Mouse (Mus musculus) cerebellum, adult 9-10 months (tissue): ENCODE data around the gene Msx2.
A peak's percentile ranks its signal among the peaks of the same experiment; 100 is the strongest.

ENCODE experiments used
- DNase-seq: peaks from one replicate; pipeline ENCODE4 v3.0.0; 2022

Msx2 gene

DNA sequence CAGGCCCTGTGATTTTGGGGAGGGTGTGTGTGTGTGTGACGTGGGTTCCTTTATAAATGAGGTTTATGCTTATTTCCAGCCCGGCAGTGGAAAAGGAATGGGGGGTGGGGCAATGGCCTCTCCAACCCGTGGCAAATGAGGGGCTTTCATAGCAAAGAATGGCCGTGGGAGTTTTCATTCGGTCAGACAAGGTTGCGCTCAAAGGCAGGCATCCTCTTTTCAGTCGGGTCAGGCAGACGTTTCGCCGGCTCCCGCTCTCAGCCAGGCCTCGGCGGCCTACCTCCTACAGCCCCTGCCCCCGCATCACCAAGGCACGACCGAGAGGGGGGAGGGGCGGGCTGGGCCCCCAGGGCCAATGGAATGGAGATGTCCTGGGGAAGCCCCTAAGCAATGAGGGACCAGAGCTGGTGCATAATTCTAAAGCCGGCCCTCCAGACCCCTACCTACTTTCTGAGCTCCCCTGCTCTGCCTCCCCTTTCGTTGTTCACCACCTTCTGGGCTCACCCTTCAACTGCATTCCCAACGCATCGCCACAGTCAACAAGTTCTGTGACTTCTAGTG lies 8.4 kb downstream of the Msx2 start:
- DNase-seq: no peak

DNA sequence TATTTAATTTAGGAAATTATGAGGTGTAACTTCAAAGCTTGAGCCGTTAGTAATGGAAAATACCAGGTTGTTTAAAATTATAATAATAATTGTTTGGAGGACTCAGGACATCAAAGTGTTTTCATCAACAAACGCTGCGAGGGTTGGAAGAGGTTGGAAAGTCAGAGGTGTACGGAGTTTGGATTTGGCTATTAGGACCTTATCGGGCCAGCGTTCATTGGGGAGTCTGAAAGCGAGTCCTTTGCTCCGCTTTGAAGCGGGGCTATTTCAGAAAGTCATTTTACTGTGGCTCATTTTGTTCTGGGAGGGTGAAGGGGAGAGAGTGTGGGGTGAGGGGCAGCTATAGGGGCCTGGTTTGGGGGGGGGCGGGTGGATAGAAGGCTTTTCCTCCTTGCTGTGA lies 8.9 kb downstream of the Msx2 start:
- DNase-seq: no peak

DNA sequence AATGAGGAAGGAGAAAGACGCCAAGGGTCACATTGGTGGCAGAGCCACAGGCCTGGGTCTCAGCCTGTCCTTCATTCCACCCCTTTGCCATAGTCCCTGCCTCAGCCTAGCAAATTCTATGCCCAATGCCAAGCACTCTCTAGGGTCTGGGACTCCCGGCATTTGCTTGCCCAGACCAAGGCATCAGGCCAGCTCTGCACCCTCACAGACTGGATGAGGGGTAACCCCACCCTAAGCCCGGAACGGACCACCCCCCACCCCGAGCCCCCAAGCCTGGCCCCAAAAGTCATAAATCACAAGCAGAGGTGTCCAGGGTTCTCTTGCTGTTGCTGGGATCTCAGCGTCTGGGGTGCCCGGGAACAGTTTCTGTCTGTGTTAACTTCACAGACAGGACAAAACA lies 9.8 kb downstream of the Msx2 start:
- no peak for DNase-seq

DNA sequence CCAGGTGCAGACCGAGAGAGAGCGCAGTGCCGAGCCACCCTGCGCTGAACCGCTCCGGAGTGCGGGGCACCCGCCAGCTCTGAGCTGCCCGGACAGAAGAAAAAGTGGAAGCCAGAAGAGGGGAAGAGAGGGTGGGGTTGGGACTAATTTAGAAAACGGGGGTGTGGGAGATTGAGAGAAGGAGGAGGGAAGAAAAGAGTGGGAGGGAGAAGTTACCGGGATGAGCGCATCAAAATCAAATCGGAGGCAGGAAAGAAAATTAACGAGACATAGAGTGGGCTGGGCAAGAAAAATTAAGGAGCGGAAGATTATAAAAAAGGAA lies 10.3 kb downstream of the Msx2 start:
- no peak for DNase-seq

DNA sequence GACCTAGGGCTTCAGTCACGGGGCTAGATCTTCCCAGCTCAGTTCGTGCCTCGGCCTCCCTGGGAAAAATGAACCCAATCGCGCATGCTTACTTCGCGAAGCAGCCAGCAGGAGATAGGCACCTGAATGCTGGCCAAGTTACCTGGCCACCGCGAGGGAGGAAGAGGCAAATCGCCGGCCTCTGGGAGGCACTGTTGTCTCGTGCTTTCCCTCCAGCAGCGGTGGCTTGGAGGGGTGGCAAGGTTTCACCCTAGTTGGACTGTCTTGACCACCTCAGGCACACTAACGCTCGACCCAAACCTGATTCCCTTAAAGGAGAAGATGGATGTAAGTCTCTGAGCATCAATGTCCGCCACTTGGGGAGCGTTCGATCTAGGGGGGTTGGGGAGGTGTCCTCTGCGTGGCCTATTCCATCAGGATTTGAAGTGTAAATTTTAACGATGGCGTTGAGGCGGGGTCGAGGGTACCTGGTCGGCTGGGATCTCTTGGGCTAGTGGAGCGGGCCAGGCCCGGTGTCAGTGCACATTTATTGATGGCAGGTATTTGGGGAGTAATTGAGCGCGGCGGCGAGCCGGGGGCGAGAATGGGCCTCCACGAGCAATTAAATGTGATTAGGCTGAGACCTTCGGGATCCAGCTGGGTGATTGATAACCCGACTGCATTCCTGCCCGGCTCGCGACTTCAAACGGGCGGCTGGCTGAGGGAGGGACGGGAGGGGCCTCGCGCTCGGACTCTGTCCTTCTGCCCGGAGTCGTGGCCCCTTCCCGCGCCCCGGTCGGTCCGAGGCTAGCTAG lies 10.8 kb downstream of the Msx2 start:
- DNase-seq: no peak

DNA sequence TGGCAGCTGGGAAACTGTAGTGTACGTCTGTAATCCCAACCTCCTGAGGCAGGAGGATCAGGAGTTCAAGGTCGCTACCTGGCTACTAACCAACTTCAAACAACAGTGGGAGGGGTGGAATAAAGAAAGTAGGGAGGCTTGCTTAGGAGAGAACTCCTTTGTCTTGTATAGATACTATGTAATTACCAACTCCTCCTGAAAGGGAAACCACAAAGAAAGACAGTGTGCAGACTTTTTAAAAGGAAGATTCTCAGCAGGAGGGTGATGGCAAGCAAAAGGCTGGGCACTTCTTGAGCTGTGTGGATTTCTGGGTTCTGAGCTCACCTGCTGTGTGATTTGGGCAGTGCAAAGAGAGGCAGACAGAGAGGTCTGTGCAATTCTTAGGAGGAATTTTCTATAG lies 11.5 kb downstream of the Msx2 start:
- no peak for DNase-seq

DNA sequence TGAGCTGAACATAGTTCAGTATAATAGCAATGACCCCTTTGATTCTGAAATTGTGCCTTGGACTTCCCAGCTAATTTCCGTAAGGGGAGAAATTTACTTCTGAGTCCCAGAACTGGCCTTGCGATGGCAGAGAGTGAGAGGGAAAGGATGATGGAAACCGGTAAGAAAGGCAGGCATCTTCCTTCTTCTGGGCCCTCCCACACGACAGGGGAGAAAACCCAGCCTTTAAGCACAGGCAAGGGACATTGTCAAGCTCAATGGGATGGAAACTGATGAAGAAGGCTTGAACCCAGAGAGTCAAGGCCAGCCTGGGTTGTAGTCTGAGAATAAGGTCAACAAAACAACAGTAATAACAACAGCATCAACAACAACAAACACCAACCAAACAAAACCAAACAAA lies 14.1 kb downstream of the Msx2 start:
- no peak for DNase-seq

DNA sequence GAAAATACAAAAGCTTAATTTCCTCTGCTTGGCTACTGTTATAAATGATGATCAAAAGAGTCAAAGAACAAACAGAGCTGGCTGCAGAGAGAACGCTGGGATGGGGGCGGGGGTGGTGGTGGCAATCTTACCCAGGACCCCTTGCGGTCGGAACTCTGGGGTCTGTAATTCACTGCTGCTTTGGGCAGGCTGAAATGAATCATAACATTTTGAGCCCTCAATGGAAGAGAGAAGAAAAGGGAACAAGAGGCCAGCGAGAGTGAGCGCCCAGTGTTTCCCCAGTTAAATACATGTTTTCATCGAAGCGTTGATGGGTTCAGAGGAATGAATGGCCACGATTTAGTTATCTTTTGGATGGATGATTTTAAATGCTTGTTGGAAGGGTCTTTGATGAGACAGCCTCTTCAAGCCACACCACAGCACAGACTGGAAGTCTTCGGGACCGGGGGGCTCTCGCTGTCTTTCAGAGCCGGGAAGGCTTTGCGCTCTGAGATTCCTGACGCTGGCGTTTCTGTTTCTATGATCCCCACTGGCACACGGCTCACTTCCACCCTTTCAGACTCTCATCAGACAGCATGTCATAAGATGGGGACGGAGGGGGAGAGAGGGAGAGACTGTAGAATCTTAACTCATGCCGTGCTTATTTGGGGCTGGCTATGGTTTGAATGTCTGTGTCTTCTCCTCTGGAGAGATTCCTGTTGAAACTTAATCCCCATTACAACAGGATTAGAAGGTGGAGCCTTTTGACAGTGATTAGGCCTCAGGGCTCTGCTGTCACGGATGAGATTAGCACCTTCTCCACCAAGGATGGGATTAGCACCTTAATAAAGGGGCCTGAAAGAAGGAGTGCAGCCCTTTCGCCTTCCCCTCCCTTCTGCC lies 17.8 kb downstream of the Msx2 start:
- DNase-seq: no peak

DNA sequence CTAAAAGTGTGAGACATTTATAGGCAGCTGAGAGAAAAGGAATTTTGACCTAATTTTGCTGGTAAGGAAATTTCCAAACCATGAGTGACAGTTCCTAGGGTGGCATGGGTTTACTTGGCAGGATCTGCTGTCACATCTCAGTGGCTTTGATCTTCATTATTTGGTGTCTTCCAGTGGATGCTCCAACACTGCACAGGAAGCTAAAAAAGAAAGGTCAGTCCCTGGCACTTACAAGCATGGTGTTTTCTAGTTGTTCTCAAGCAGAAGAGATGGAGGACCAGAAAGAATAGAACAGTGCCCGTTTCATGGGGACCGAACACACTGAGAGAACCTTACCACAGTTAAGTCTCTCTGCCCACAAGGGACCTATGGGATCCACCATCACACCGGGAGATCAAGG lies 18.9 kb downstream of the Msx2 start:
- DNase-seq: no peak

DNA sequence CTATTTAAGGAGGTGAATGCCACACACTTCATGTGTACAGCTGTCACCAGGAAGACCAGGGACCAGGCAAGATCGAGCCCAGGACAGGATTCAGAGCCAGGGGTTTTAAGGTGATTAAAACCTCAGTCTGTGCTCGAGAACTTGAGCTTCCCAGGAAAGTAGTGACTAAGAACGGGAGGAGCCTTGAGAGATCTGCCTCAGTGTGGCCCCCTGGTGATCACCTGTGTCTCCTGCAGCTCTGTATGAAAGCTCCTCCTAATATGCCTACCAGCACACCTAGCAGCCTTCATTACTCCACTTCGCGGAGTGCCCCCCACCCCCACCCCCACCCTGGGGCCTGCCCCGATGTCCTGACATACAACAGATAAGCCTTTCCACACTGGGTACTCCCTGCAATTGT lies 25.3 kb downstream of the Msx2 start:
- no peak for DNase-seq

DNA sequence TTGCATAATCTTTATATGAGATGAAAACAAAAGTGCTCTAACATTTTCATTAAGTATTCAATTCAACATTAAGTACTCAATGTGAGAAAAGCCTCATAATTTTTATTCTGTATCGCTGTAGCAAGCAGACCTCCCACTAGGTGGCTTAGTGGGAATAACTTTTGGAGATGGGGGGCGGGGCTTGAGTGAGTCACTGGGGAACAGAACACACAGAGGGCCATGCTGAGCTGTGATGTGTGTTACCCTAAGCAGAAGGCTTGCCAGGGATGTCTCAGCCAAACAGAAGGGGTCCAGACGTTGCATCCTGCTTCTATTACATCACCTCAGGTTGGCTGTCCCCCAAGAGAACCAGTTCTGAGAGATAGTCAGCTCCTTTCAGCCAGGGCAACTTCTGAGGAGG lies 29.3 kb downstream of the Msx2 start:
- peak; percentile 14 for DNase-seq

DNA sequence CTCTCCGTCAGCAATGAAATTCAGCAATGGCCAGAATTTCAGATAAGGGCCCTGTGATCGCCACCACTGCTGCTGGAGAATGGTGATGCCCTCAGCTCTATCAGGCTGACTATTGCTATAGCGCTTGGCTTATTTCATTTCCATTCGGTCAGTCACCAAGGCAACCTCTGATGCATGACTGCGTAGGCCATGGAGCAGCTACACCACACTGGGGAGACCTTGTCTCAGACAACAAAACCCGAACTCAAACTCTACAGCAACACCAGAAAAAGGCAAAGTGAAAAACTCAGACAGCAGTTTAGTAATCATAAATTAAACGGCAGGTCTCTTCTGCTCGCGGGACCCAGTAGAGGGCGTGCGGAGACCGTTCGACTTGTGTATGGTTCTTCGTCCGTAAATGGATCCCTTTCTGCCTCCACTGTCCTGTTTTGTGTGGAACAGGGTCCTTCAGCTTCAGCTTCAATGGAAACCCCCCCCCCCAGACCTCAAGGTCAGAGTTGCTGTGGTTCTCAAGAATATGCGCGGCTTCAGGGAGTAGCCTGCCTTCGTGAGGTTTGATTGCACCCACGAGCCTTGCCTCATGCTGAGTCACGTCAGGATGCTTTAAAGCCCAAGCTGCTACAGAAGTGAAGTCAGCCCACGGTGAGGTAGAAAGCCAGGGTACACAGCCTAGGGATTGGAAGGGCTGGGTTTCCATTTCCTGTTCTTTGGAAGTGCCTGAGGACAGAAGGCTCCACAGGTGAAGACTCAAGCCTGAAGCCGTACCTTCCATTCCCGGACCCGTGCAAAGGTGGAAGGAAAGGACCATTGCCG lies 30.5 kb downstream of the Msx2 start:
- no peak for DNase-seq

DNA sequence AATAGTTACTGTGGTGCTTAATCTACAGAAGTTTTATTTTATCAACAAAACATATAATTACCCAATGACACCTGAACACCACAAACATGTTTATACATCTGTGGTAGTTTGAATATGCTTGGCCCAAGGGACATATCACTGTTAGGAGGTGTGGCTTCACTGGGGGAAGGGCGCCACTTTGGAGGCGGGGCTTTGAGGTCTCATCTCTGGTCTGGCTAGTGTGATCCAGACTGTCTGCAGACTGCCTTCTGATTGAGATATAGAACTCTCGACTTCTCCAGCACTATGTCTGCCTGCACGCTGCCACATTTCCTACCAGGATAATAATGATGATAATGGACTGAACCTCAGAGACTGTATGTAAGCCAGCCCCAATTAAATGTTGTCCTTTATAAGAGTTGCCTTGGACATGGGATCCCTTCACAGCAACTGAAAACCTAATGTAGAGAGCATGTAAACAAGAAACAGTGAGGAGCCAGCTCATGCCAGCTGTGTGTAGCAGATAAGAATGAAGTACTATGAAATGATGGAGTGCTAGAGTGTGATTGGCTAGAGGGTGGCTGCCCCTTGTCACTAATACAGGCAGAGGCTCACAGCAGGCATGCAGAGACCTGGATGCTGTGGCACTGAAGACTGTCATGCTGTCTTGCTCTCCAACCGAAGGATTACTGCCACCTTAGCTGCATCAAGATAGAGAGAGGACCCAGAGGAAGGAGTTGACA lies 31.4 kb downstream of the Msx2 start:
- DNase-seq: no peak

DNA sequence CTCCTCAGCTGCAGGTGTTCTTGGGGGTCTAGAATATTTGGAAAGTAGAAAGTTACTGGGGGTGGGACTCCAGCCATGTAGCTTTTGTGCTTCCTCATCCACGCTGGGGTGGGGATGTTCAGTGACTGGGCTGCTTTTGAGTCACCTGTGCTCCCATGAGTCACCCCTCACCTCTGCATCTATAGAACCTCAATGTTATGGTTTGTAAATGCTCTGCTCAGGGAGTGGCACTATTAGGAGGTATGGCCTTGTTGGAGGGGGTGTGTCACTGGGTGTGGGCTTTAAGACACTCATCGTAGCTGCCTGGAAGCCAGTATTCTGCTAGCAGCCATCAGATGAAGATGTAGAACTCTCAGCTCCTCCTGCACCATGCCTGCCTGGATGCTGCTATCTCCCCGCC lies 32.9 kb downstream of the Msx2 start:
- no peak for DNase-seq

DNA sequence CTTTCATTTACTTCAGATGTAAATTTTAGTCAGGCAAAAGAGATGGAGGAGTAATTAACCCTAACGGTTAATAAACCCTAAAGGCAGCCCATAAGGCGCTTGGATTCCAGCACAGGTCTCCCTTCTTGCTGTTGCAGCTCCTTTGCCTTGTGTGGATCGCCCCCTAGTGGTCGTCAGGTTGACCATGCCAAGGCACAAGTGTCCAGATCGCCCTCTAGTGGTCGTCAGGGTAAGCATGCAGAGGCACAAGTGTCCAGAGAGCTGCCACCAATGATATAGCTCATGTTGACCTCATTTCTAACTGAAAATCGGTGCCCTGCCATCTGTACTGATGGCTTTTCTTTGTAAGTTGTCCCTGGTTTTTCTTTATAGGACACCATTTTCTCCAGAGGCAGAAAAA lies 46.4 kb downstream of the Msx2 start:
- DNase-seq: peak; percentile 68

DNA sequence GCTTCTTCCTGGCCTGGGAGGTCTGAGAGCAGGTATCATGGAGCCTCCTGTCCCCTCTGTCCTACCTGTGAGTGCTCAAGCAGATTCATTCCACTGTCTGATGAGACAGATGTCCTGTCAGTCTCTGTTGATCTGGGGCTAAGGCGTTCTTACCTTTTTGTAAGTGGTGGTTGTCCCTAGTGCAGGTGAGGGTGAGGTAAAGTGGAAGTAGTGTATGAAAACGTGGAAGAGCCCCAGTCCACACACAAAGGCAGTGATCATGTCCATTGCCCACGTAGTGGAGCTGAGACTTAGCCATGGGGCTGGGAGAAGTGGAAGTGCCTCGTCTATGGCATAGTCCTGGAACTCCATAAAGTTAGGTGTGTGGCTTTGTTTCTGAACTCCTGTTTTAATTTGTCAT lies 51.7 kb downstream of the Msx2 start:
- no peak for DNase-seq

DNA sequence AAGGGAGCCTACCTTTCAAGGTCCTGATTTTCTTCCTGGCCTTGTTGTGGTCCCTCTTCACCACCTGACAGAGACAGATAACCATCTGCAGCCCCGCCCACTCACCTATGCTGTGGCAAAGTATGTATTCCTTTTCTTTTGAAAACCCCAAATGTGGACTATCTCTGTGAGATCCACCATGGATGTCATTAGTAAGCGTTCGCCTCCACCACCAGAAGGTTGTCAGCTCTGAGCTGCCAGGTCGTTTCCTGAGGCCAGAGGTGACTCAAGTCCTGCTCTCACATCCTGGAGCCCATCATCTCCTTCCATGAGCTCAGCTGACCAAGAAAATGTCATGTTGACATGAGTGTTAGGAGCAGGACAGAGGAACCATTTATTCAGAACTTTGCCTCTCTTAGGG lies 52.1 kb downstream of the Msx2 start:
- DNase-seq: no peak

DNA sequence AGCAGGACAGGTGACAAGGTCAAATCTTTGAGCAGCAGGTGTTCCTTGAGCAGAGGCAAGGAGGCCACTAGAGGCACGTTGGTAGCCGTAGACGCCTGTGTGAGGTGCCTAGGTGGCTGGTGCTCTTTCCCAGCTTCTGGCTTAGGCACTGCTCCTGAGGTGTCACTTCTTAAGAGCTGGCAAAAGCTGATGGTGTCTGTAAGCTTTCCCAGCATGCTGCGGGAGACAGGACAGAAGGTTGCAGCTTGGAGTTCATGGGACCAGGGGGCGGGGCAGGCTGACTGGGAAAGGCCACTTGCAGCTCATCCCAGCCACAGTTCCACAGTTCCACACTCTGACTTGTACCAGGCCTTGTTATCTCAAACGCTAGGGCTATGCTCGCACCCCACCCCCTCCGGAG lies 53.2 kb downstream of the Msx2 start:
- DNase-seq: no peak

DNA sequence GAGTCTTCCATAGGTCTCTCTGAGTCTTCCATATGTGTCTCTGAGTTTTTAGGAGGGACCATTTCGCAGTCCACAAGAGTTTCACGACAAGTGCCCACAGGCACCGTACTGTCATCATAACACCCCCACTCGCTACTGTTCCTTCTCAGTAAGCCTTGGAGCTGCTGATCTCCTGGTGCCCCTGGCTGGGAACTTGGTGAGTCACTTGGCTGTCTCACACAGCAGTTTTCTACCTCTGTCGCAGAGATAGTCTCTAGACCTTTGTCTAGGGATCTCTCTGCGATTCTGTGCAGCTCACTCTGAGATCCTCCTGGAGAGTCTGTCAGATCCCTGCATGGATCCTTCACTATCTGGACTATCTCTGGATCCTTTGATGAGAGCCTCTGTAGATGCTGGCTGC lies 55.2 kb downstream of the Msx2 start:
- no peak for DNase-seq
